Mouse (Mus musculus): ENCODE measurements at regions not wholly inside any gene's neighbourhood (a gene's known extent, or its start where the extent isn't known, plus 50 kb on each side); places are given as distances from the start of the nearest gene placed in this dataset.

GRCm38 (mm10) chr5:101543326-101543725, 121.5 kb downstream of the Nkx6-1 start:
- Histone ChIP-seq H3K79me2 (replicated peaks; ENCODE audit: control insufficient read depth, extremely low read depth, insufficient read depth, poor library complexity, severe bottlenecking) (no peaks in the 10 kb centered on the region), H3K4me3 (replicated peaks in 1 of 3; ENCODE audit: low read depth in 2 of 3, low read length in 2 of 3, poor library complexity in 1 of 3) (no peak overlapping the region), H3K27me3 (replicated peaks) (no peaks in the 10 kb centered on the region), H3K36me3 (replicated peaks in 1 of 2; ENCODE audit: control insufficient read depth in 1 of 2, insufficient read depth in 1 of 2, low read length in 1 of 2) (no peaks in the 10 kb centered on the region), H3K9ac (ENCODE audit: insufficient read depth, low read depth) (no peak overlapping the region), H3K27ac (ENCODE audit: insufficient read depth, low read depth) (no peak overlapping the region), H3K9me3 (replicated peaks; ENCODE audit: low read length) (peaks cover 71% of the 10 kb centered on the region), H3K4me1 (ENCODE audit: control insufficient read depth in 1 of 2, insufficient read depth in 2 of 2) (no peaks in the 10 kb centered on the region), H3K4me2 (ENCODE audit: insufficient read depth, low read depth, poor library complexity, severe bottlenecking) (no peak overlapping the region)
- DNase-seq (ENCODE audit: extremely low read depth), result no peak
- in situ Hi-C loops (cut with MboI; ENCODE audit: low pct_ligation_motif_present, low pct_unique_long_range_greater_than_20kb, low sequenced_read_pairs), result no loop called here
- dilution Hi-C loops (cut with MboI; ENCODE audit: extremely low pct_ligation_motif_present, extremely low pct_unique_long_range_greater_than_20kb, low sequenced_read_pairs), result no loop called here
- TF ChIP-seq IRF4 (IDR thresholded peaks at IDR 0.05; ENCODE audit: low read depth, low read length) (no peak), CHD2 (IDR thresholded peaks at IDR 0.05; ENCODE audit: low read length) (no peak)

GRCm38 (mm10) chr5:101539818-101540217, 125.0 kb downstream of the Nkx6-1 start:
- H3K4me2 ChIP-seq (ENCODE audit: insufficient read depth, low read depth, poor library complexity, severe bottlenecking), result no peak overlapping the region
- no peak for TF ChIP-seq ELF1 (IDR thresholded peaks at IDR 0.05; ENCODE audit: low read depth, low read length)
- TF ChIP-seq NELFE (IDR thresholded peaks at IDR 0.05; ENCODE audit: low read depth, low read length), result no peak
- no peak for TF ChIP-seq ZMIZ1 (IDR thresholded peaks at IDR 0.05; ENCODE audit: low read depth, low read length)
- no peak for TF ChIP-seq HCFC1 (IDR thresholded peaks at IDR 0.05; ENCODE audit: low read depth, low read length)
- TF ChIP-seq ZKSCAN1 (IDR thresholded peaks at IDR 0.05; ENCODE audit: borderline replicate concordance, low read depth, low read length), result no peak
- TF ChIP-seq TCF12 (IDR thresholded peaks at IDR 0.05; ENCODE audit: low read depth, low read length), result no peak
- no peak for TF ChIP-seq MEF2A (IDR thresholded peaks at IDR 0.05; ENCODE audit: borderline replicate concordance, low read depth, low read length)
- TF ChIP-seq JUN (IDR thresholded peaks at IDR 0.05; ENCODE audit: insufficient read depth, low read depth, low read length), result no peak
- TF ChIP-seq E2F4 (IDR thresholded peaks at IDR 0.05; ENCODE audit: insufficient replicate concordance, low read depth, low read length), result no peak
- no peak overlapping the region for H3K9ac ChIP-seq (ENCODE audit: insufficient read depth, low read depth)
- dilution Hi-C loops (cut with MboI; ENCODE audit: extremely low pct_ligation_motif_present, extremely low pct_unique_long_range_greater_than_20kb, low sequenced_read_pairs), result no loop called here
- H3K27me3 ChIP-seq (replicated peaks), result no peaks in the 10 kb centered on the region
- in situ Hi-C loops (cut with MboI; ENCODE audit: low pct_ligation_motif_present, low pct_unique_long_range_greater_than_20kb, low sequenced_read_pairs), result no loop called here
- H3K27ac ChIP-seq (ENCODE audit: insufficient read depth, low read depth), result no peak overlapping the region
- no peaks in the 10 kb centered on the region for H3K79me2 ChIP-seq (replicated peaks; ENCODE audit: control insufficient read depth, extremely low read depth, insufficient read depth, poor library complexity, severe bottlenecking)
- peaks cover 64% of the 10 kb centered on the region for H3K9me3 ChIP-seq (replicated peaks; ENCODE audit: low read length)
- no peak for DNase-seq (ENCODE audit: extremely low read depth)
- H3K4me3 ChIP-seq (replicated peaks in 1 of 3; ENCODE audit: low read depth in 2 of 3, low read length in 2 of 3, poor library complexity in 1 of 3), result no peak overlapping the region
- H3K36me3 ChIP-seq (replicated peaks in 1 of 2; ENCODE audit: control insufficient read depth in 1 of 2, insufficient read depth in 1 of 2, low read length in 1 of 2), result no peaks in the 10 kb centered on the region
- H3K4me1 ChIP-seq (ENCODE audit: control insufficient read depth in 1 of 2, insufficient read depth in 2 of 2), result no peaks in the 10 kb centered on the region

GRCm38 (mm10) chr5:101539254-101539549, 125.6 kb downstream of the Nkx6-1 start:
- Histone ChIP-seq H3K4me1 (ENCODE audit: control insufficient read depth in 1 of 2, insufficient read depth in 2 of 2) (no peaks in the 10 kb centered on the region), H3K27me3 (replicated peaks) (no peaks in the 10 kb centered on the region), H3K27ac (ENCODE audit: insufficient read depth, low read depth) (no peak overlapping the region), H3K36me3 (replicated peaks in 1 of 2; ENCODE audit: control insufficient read depth in 1 of 2, insufficient read depth in 1 of 2, low read length in 1 of 2) (no peaks in the 10 kb centered on the region), H3K4me3 (replicated peaks in 1 of 3; ENCODE audit: low read depth in 2 of 3, low read length in 2 of 3, poor library complexity in 1 of 3) (no peak overlapping the region), H3K9me3 (replicated peaks; ENCODE audit: low read length) (peaks cover 65% of the 10 kb centered on the region), H3K9ac (ENCODE audit: insufficient read depth, low read depth) (no peak overlapping the region), H3K79me2 (replicated peaks; ENCODE audit: control insufficient read depth, extremely low read depth, insufficient read depth, poor library complexity, severe bottlenecking) (no peaks in the 10 kb centered on the region), H3K4me2 (ENCODE audit: insufficient read depth, low read depth, poor library complexity, severe bottlenecking) (no peak overlapping the region)
- TF ChIP-seq JUND (conservative IDR thresholded peaks at IDR 0.05; ENCODE audit: low read depth, low read length), result no peak
- no peak for TF ChIP-seq GABPA (IDR thresholded peaks at IDR 0.05; ENCODE audit: insufficient replicate concordance, low read depth, low read length)
- no peak for TF ChIP-seq CHD1 (IDR thresholded peaks at IDR 0.05; ENCODE audit: low read depth, low read length)
- no peak for TF ChIP-seq ETS1 (conservative IDR thresholded peaks at IDR 0.05; ENCODE audit: low read depth, low read length)
- no peak for TF ChIP-seq RCOR1 (conservative IDR thresholded peaks at IDR 0.05; ENCODE audit: low read depth, low read length)
- no peak for TF ChIP-seq KAT2A (IDR thresholded peaks at IDR 0.05; ENCODE audit: insufficient replicate concordance, low read length)
- TF ChIP-seq BHLHE40 (IDR thresholded peaks at IDR 0.05; ENCODE audit: low read depth, low read length), result no peak
- no peak for TF ChIP-seq SIN3A (IDR thresholded peaks at IDR 0.05; ENCODE audit: low read length)
- TF ChIP-seq MAFK (IDR thresholded peaks at IDR 0.05; ENCODE audit: insufficient replicate concordance, low read length), result no peak
- TF ChIP-seq PAX5 (IDR thresholded peaks at IDR 0.05; ENCODE audit: low read length), result no peak
- no peak for TF ChIP-seq IRF4 (IDR thresholded peaks at IDR 0.05; ENCODE audit: low read depth, low read length)
- no peak for TF ChIP-seq ELF1 (IDR thresholded peaks at IDR 0.05; ENCODE audit: low read depth, low read length)
- no peak for TF ChIP-seq POLR2AphosphoS2 (IDR thresholded peaks at IDR 0.05; ENCODE audit: low read depth, low read length)
- TF ChIP-seq CTCF (conservative IDR thresholded peaks at IDR 0.05 in 1 of 2, IDR thresholded peaks at IDR 0.05 in 1 of 2; ENCODE audit: low read depth in 2 of 2, low read length in 2 of 2), result no peak
- no peak for TF ChIP-seq ZKSCAN1 (IDR thresholded peaks at IDR 0.05; ENCODE audit: borderline replicate concordance, low read depth, low read length)
- TF ChIP-seq POLR2A (IDR thresholded peaks at IDR 0.05; ENCODE audit: low read depth, low read length), result no peak
- TF ChIP-seq UBTF (IDR thresholded peaks at IDR 0.05; ENCODE audit: low read depth, low read length), result no peak
- no peak for TF ChIP-seq RAD21 (IDR thresholded peaks at IDR 0.05; ENCODE audit: low read depth, low read length)
- no peak for TF ChIP-seq ZNF384 (IDR thresholded peaks at IDR 0.05; ENCODE audit: low read depth, low read length)
- dilution Hi-C loops (cut with MboI; ENCODE audit: extremely low pct_ligation_motif_present, extremely low pct_unique_long_range_greater_than_20kb, low sequenced_read_pairs), result no loop called here
- no peak for DNase-seq (ENCODE audit: extremely low read depth)
- in situ Hi-C loops (cut with MboI; ENCODE audit: low pct_ligation_motif_present, low pct_unique_long_range_greater_than_20kb, low sequenced_read_pairs), result no loop called here

All from CH12.LX (cell line).